Mouse (Mus musculus) CD4-positive helper T cell, adult 2 months (primary cell): ENCODE results near the gene Krt84.

Experiments
- DNase-seq: peaks from one replicate; pipeline ENCODE4 v3.0.0-alpha.2; 2012; ENCODE audit warnings: low read depth, missing footprints, low spot score

The Krt84 gene

GRCm38 (mm10) chr15:101497181-101497580 lies 35.4 kb downstream of the Krt84 start:
- DNase-seq, result no peak

- no peak for DNase-seq
Observed at GRCm38 (mm10) chr15:101495266-101495665, 37.4 kb downstream of the Krt84 start.

- no peak for DNase-seq
Observed at GRCm38 (mm10) chr15:101494203-101494602, 38.4 kb downstream of the Krt84 start.

GRCm38 (mm10) chr15:101493713-101494112 lies 38.9 kb downstream of the Krt84 start:
- DNase-seq, result no peak

- DNase-seq, result no peak
Observed at GRCm38 (mm10) chr15:101492718-101493117, 39.9 kb downstream of the Krt84 start.

- DNase-seq, result no peak
Observed at GRCm38 (mm10) chr15:101491431-101491830, 41.2 kb downstream of the Krt84 start, which contains the start of gene Krt83. Krt83 (minus strand) TSS chr15:101491512.

GRCm38 (mm10) chr15:101485911-101486635 lies 46.5 kb downstream of the Krt84 start:
- DNase-seq, result peak; percentile 76

GRCm38 (mm10) chr15:101484939-101485338 lies 47.7 kb downstream of the Krt84 start:
- no peak for DNase-seq

- DNase-seq, result no peak
Observed at GRCm38 (mm10) chr15:101483646-101484045, 49.0 kb downstream of the Krt84 start.

- DNase-seq, result no peak
Observed at GRCm38 (mm10) chr15:101482056-101482455, 50.6 kb downstream of the Krt84 start.

GRCm38 (mm10) chr15:101479666-101480060 lies 53.0 kb downstream of the Krt84 start:
- DNase-seq, result no peak

GRCm38 (mm10) chr15:101479007-101479665 lies 53.5 kb downstream of the Krt84 start:
- peak; percentile 41 for DNase-seq
